Mouse (Mus musculus): ENCODE measurements at regions not wholly inside any gene's neighbourhood (a gene's known extent, or its start where the extent isn't known, plus 50 kb on each side); places are given as distances from the start of the nearest gene placed in this dataset.

DNA sequence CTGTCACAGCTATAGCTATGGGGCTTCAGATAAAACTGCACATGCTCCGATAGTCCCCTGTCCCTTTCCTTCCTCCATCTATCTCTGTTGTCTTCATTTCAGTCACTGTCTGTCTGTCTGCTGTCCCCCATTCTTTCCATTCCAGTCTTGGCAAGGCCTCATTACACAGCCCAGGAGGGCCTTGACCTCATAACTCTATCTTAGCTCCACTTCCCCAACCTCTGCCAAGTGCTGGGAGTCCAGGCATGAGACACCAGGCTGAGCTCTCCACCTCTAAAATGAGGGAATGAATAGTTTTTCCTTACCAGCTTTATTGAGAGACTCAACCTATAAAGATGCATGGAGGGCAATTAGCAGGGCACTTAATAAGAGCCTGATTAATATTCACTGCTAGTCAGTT lies 76.0 kb upstream of the Frmd4a start:
- peak; percentile 20 to 38 for DNase-seq

- no peak for DNase-seq
These were observed 70.1 kb upstream of the Frmd4a start for GRCm38 (mm10) chr2:3947432-3947831.

GRCm38 (mm10) chr2:3948331-3948730 lies 69.2 kb upstream of the Frmd4a start:
- no peak for DNase-seq

- no peak for DNase-seq
These were observed 60.0 kb upstream of the Frmd4a start for GRCm38 (mm10) chr2:3957491-3957890.

- DNase-seq = peak; percentile 18 to 69
These were observed 59.4 kb upstream of the Frmd4a start for GRCm38 (mm10) chr2:3958065-3958641.

DNA sequence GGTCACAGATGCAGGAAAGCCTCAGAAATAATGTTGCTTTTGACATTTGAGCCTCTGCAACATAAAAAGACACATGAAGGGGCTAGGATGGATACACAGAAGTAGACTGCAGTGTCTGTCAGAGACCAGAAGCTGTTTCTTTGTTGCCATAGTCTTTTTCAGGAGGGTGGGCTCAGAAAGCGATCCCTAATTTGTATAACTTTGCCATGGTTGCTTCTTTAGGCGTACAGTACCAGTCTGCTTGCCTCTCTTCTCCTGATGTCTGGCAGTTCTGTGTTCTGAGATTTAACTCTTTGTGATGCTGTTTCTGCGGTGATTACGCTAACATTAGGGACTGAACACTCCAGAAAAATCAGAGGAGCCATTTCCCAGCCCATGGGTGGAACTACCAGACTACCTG lies 58.8 kb upstream of the Frmd4a start:
- DNase-seq = no peak

- DNase-seq = no peak
These were observed 58.3 kb upstream of the Frmd4a start for GRCm38 (mm10) chr2:3959181-3959580.

GRCm38 (mm10) chr2:3960213-3960612 lies 57.3 kb upstream of the Frmd4a start:
- no peak for DNase-seq

DNA sequence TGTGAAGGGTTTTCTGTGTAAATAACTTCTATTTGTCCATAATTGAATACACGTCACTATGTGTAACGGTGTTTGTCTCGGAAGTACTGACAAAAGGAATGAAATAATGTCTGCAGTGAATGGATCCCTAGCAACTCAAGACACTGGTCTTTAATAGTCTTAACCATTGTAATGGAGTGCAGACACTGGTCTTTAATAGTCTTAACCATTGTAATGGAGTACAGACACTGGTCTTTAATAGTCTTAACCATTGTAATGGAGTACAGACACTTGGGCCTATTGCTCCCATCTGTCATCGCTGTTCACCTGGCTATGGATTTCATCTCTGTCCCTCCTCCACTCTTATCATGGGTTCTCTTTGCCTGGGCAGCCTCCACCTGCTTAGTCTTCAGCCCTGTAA lies 53.2 kb upstream of the Frmd4a start:
- DNase-seq = no peak

Data from kidney, postnatal 25 days (tissue).